Mouse (Mus musculus) forebrain, embryonic 14.5 days (tissue): Measurements from ENCODE around the gene Eml1. TPM values are rescaled to one million over a fixed set of nuclear protein-coding genes. Genes with fewer than 3 reads are reported as not detected.

Experiments
- ATAC-seq: fragments of 200-750 bp; cut with Nextera tagmentation; 2 replicates; pipeline ENCODE4 v1.8.0; 2017; ENCODE audit warnings: mild to moderate bottlenecking, moderate library complexity
- DNase-seq: peaks from one replicate; pipeline ENCODE4 v3.0.0-alpha.2; 2015; ENCODE audit warnings: low spot score
- H3K27ac ChIP-seq: fragments of 300-500 bp; sonication (generic); 2 replicates; pipeline ENCODE4 v1.5.1; 2014; ENCODE audit warnings: low read depth, mild to moderate bottlenecking, control low read depth, low read length, moderate library complexity
- H3K27me3 ChIP-seq: fragments of 300-500 bp; sonication (generic); replicated peaks from 2 replicates; pipeline ENCODE4 v1.6.1; 2014; ENCODE audit warnings: low read length, control low read depth, mixed read lengths; ENCODE audit not compliant: control insufficient read depth, insufficient read depth
- H3K36me3 ChIP-seq: fragments of 300-500 bp; sonication (generic); 2 replicates; pipeline ENCODE4 v1.6.1; 2014; ENCODE audit warnings: low read length, control low read depth; ENCODE audit not compliant: control insufficient read depth, insufficient read depth
- H3K4me1 ChIP-seq: fragments of 300-500 bp; sonication (generic); 2 replicates; pipeline ENCODE4 v1.6.1; 2014; ENCODE audit warnings: antibody characterized with exemption, low read length, control low read depth; ENCODE audit not compliant: control insufficient read depth, insufficient read depth
- H3K4me2 ChIP-seq: fragments of 300-500 bp; sonication (generic); 2 replicates; pipeline ENCODE4 v1.6.1; 2014; ENCODE audit warnings: mild to moderate bottlenecking, control low read depth, low read length
- H3K4me3 ChIP-seq: fragments of 300-500 bp; sonication (generic); 2 replicates; pipeline ENCODE4 v1.5.1; 2014; ENCODE audit warnings: low read depth, low read length, control low read depth
- H3K9ac ChIP-seq: fragments of 300-500 bp; sonication (generic); 2 replicates; pipeline ENCODE4 v1.6.1; 2014; ENCODE audit warnings: mild to moderate bottlenecking, low read length, control low read depth, moderate library complexity
- H3K9me3 ChIP-seq: fragments of 300-500 bp; sonication (generic); replicated peaks from 2 replicates; pipeline ENCODE4 v1.6.1; 2016; ENCODE audit warnings: low read length, control low read depth, mixed read lengths; ENCODE audit not compliant: control insufficient read depth
- WGBS: fragments of 180-500 bp; shearing (Covaris S2); extraction: QIAGEN DNeasy Blood & Tissue Kit; methylation state at CpG from one replicate; pipeline ENCODE4 v1.1.7; 2014; 5-methylcytosine and 5-hydroxymethylcytosine counted together
- polyA plus RNA-seq: library from polyadenylated mRNA; unstranded; fragments of >200 nt; fragmentation: Nextera tagmentation; extraction: Ambion mirVana; gene quantifications from 2 replicates; pipeline ENCODE4 v1.2.1, GENCODE M21; 2014

Gene Eml1
- polyA plus RNA-seq, 1 experiment from 2014 or later: 52.2 TPM

DNA sequence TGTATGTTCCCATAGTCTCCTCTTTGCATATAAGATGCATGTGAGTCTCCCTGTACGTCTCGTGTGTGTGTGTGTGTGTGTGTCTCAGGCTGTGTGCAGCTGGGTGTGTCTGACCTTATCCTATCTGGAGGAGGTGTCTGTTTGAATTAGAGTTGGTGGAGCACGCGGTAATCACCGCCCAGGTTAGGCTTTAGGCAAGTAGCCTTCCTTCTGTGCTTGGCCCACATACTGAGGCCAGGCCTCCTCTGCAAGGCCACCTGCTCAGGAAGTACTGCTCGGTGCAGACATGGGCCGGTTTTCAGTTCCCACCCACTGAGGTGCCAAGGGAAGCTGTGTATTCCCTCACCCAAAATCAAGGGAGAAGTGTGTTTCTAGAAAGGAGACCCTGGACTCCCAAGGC, 4.9 kb upstream of the Eml1 start:
- no peak for DNase-seq
- no peak overlapping the region for H3K4me3 ChIP-seq
- peaks cover 2% of the 10 kb centered on the region; the same call in 1 of the 2 replicates for H3K4me1 ChIP-seq
- H3K27ac ChIP-seq: no peak overlapping the region
- no peaks in the 10 kb centered on the region for H3K27me3 ChIP-seq
- no peak for ATAC-seq
- no peak overlapping the region for H3K4me2 ChIP-seq
- no peak overlapping the region for H3K9ac ChIP-seq
- 79% methylated on average over 7 of the region's 7 CpGs for WGBS
- H3K9me3 ChIP-seq: no peaks in the 10 kb centered on the region
- H3K36me3 ChIP-seq: no peaks in the 10 kb centered on the region

DNA sequence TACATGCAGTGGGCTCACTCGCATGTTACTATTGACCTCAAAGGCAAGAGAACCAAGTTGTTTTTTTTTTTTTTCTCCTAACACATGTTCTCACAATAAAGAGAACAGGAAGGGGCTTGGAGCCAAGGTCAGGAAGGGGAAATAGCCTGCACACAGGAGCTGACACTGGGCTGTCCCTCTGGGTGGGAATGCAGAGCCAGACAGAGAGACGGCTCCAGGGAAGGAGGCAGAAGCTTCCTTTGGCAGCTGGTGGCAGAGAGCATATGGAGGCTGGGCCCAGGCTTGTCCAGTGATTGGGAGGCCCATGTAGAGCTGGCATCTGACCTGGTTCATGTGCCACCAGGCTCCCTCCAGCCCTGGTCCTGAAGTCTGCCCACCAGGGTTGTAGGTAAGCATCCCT, 2.8 kb upstream of the Eml1 start:
- no peaks in the 10 kb centered on the region for H3K9me3 ChIP-seq
- no peak overlapping the region for H3K4me3 ChIP-seq
- peaks cover 2% of the 10 kb centered on the region; the same call in 1 of the 2 replicates for H3K4me1 ChIP-seq
- H3K27ac ChIP-seq: no peak overlapping the region
- no peak for DNase-seq
- no peak overlapping the region for H3K4me2 ChIP-seq
- WGBS: 92% methylated on average over 2 of the region's 2 CpGs
- no peaks in the 10 kb centered on the region for H3K27me3 ChIP-seq
- no peaks in the 10 kb centered on the region for H3K36me3 ChIP-seq
- H3K9ac ChIP-seq: no peak overlapping the region
- no peak for ATAC-seq

DNA sequence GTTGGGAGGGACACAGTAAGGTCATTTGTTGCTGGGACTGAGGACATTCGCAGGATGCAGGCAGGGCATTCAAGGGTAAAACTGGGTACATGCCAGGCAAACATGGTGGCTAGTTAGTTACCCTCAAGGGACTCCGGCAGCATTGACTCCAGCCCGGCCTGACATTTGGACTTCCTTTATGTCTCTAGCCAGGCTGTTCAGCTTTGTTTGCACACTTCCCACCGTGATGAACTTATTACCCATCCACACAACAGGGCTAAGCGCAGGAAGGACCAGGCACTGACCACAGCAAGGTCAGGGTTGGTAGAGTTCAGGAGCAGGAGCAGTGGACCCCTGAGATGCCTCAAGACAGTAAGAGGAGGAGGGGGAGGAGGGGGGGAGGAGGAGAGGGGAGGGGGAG, 1.8 kb upstream of the Eml1 start:
- H3K9ac ChIP-seq: no peak overlapping the region
- peaks cover 2% of the 10 kb centered on the region; the same call in 1 of the 2 replicates for H3K4me1 ChIP-seq
- H3K27ac ChIP-seq: no peak overlapping the region
- H3K4me3 ChIP-seq: no peak overlapping the region
- 54% methylated on average over 5 of the region's 5 CpGs for WGBS
- H3K4me2 ChIP-seq: no peak overlapping the region
- no peaks in the 10 kb centered on the region for H3K27me3 ChIP-seq
- no peak for ATAC-seq
- no peak for DNase-seq
- no peaks in the 10 kb centered on the region for H3K36me3 ChIP-seq
- no peaks in the 10 kb centered on the region for H3K9me3 ChIP-seq

DNA sequence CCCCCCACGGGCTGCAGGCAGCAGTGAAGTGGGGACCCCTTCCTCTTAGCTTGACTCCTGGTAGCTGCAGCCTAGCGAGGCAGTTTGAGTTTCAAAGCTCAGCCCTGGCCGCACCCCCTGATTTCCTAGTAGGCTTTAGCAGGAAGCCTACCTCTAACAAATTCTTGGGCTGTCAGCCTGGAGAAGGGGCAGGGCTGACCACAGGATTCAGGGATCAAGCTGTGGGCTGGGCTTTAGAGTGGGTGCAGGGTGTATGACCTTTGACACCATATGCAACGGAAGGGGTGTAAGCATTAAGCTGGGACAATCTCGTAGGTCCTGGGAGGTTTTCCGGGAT, 640 bp downstream of the Eml1 start:
- H3K4me3 ChIP-seq: no peak overlapping the region
- no peak overlapping the region for H3K4me2 ChIP-seq
- H3K9ac ChIP-seq: no peak overlapping the region
- no peak overlapping the region for H3K27ac ChIP-seq
- DNase-seq: no peak
- H3K36me3 ChIP-seq: no peaks in the 10 kb centered on the region
- WGBS: 82% methylated on average over 6 of the region's 6 CpGs
- no peaks in the 10 kb centered on the region for H3K9me3 ChIP-seq
- no peaks in the 10 kb centered on the region for H3K27me3 ChIP-seq
- ATAC-seq: no peak
- H3K4me1 ChIP-seq: no peaks in the 10 kb centered on the region

DNA sequence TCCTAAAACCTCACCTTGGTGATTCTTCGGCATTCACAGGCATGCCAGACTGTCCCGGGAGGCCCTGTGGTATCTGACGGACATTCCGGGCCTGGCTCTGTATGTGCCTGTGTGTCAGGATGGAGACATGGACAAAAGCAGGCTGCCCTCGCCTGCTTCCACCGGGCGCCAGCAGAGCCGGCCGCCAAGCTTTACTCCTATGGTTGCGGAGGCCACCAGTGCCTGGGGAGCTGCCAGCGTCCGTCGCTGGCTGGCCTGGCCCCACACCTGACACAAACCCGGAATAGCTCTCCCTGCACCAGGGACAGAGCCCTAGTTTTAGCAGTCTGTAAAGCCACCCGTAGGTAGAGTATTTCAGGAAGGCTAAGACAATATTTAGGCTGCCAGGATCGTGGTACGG, 1.5 kb downstream of the Eml1 start:
- no peaks in the 10 kb centered on the region for H3K27me3 ChIP-seq
- 0 out of 2 replicates have a peak overlapping the region, but pooled peaks have one; percentile 5 for H3K9ac ChIP-seq
- WGBS: 74% methylated on average over 17 of the region's 17 CpGs
- no peaks in the 10 kb centered on the region for H3K36me3 ChIP-seq
- no peak overlapping the region for H3K4me2 ChIP-seq
- no peak overlapping the region for H3K27ac ChIP-seq
- no peak overlapping the region for H3K4me3 ChIP-seq
- no peaks in the 10 kb centered on the region for H3K4me1 ChIP-seq
- ATAC-seq (no peak), DNase-seq (no peak)
- H3K9me3 ChIP-seq: no peaks in the 10 kb centered on the region

DNA sequence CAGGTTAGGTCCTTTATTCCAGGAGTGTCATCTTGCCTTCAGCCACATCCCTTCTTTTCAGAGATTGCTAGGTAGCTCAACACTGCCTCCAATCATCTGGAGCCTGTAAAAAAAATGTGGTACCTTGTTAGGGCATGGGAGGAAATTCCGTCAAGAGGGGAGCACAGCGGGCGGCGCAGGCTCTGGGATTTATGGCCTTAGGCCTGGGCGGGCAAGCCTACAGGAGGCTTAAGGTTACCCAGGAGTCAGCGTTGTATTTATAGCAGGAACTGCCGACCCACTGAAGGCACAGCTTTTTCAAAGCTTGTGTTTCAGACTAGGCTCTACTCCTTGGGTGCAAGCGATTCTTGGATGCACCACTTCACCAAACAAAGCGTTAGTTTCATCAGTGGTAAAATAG, 2.9 kb downstream of the Eml1 start:
- WGBS: 86% methylated on average over 9 of the region's 9 CpGs
- H3K9ac ChIP-seq: no peak overlapping the region
- no peaks in the 10 kb centered on the region for H3K4me1 ChIP-seq
- no peaks in the 10 kb centered on the region for H3K36me3 ChIP-seq
- DNase-seq: no peak
- no peaks in the 10 kb centered on the region for H3K9me3 ChIP-seq
- no peak overlapping the region for H3K4me2 ChIP-seq
- no peak overlapping the region for H3K27ac ChIP-seq
- H3K27me3 ChIP-seq: no peaks in the 10 kb centered on the region
- no peak overlapping the region for H3K4me3 ChIP-seq
- ATAC-seq: no peak

DNA sequence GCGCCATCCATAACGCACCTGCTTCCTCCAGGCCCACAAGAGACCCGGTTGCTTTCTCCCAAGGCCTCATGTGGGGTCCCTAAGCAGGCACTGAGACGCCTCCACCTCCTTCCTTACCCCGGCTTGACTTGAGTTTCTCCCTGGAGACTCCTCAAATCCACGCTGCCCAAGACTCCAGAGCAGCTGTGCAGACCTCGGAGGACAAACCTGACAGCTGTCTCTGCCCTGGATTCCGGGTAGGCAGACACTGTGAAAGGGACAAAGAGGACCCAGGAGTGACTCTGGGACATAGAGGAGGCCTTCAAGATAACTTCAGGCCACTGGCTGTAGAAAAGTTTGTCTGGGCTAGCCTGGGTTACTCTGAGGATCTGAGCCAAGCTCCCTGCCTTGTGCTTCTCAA, 3.9 kb downstream of the Eml1 start:
- WGBS: 88% methylated on average over 8 of the region's 8 CpGs
- ATAC-seq: no peak
- Histone ChIP-seq H3K4me1 (no peaks in the 10 kb centered on the region), H3K27ac (no peak overlapping the region), H3K4me3 (no peak overlapping the region), H3K27me3 (no peaks in the 10 kb centered on the region), H3K9ac (no peak overlapping the region), H3K9me3 (no peaks in the 10 kb centered on the region), H3K36me3 (no peaks in the 10 kb centered on the region), H3K4me2 (no peak overlapping the region)
- no peak for DNase-seq

DNA sequence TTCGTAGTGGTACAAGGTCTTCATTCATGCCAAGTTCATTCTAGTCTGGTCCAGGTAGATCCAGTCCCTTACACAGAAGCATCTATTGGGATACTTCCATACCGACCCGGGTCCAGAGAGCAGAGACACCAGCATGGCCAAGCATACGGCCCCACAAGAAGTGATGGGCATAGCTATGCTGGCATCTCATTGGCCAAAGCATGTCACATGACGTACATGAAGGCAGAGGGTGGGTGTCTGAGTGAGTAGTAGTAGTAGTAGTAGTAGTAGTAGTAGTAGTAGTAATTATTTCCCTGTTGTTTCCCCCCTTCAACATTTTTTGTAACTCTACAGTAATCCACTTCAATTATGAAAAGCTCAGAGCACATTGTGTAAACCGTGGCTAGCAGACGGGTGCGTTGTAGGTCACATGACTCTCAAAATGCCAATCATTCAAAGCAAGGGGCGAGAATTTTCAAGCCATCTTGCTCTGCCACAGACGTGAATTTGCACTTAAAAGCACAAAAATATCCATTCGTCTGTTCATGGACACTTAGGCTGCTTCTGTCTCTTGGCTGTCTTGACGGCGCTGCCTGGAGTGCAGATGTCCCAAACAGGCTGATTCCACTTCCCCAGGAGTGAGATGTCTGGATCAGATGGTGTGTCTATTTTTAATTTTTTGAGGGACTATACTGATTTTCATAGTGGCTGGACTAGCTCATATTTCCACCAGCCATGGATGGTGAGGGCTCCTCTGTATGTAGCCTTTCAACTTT, 7.8 kb downstream of the Eml1 start:
- Histone ChIP-seq H3K4me3 (no peak overlapping the region), H3K27ac (peak overlapping the region; percentile 21; the same call in 1 of the 2 replicates), H3K9me3 (no peaks in the 10 kb centered on the region), H3K36me3 (no peaks in the 10 kb centered on the region), H3K4me2 (no peak overlapping the region), H3K4me1 (no peaks in the 10 kb centered on the region), H3K27me3 (no peaks in the 10 kb centered on the region), H3K9ac (no peak overlapping the region)
- DNase-seq (peak; percentile 33), ATAC-seq (no peak)
- WGBS: 78% methylated on average over 13 of the region's 13 CpGs

DNA sequence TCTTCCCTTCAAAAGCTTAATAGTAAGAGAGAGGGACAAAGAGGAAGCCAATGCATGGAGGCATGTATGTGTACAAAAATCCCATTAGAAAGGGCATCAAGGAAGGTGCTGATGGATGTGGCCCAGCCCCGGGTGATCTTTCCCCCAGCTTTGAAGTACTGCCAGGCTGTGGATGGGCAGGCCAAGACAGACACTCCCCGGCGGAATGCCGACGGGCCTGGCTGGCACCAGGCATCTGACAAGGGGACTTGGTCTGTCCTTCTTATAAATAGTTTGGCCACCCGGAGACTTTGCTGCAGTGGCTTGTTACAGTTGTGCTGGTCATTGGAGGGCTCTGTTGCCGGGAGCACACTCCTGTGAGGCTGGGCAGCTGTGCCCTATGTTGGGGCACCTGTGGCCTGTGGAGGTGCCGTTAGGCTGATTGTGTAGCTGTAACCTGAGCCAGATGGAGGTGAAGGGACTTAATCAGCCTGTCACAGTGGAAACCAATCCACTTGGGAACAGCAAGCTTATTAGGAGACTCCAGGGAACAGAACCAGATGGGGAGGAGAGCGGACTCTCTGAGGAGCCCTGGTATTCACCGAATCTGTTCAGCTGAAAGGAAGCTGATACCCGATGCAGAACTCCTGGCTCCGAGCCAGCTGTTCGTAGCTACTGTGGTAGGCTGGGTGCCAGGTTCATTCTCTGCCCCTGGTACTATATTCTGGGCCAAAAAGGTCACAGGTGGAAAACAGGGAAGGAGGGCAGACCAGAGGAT, 15.9 kb downstream of the Eml1 start:
- peak; percentile 86 for DNase-seq
- peak; percentile 88 for ATAC-seq
- Histone ChIP-seq H3K9me3 (no peaks in the 10 kb centered on the region), H3K27ac (peak overlapping the region; percentile 59; the same call in 1 of the 2 replicates), H3K4me3 (no peak overlapping the region), H3K4me1 (peaks cover 13% of the 10 kb centered on the region; the same call in 1 of the 2 replicates), H3K36me3 (no peaks in the 10 kb centered on the region), H3K4me2 (no peak overlapping the region), H3K9ac (no peak overlapping the region), H3K27me3 (no peaks in the 10 kb centered on the region; the same call in 1 of the 2 replicates)
- 23% methylated on average over 13 of the region's 13 CpGs for WGBS
